Mouse (Mus musculus) neural tube, postnatal 0 days (tissue): ENCODE results near the gene Car10. TPM values are rescaled to one million over a fixed set of nuclear protein-coding genes. Genes with fewer than 3 reads are reported as not detected.

Experiments
- polyA plus RNA-seq: library from polyadenylated mRNA; unstranded; fragments of >200 nt; fragmentation: Nextera tagmentation; extraction: Ambion mirVana; gene quantifications from 2 replicates; pipeline ENCODE4 v1.2.1, GENCODE M21; 2015

Car10 gene
- polyA plus RNA-seq = 59.9 and 71.2 TPM in 2 replicates

DNA sequence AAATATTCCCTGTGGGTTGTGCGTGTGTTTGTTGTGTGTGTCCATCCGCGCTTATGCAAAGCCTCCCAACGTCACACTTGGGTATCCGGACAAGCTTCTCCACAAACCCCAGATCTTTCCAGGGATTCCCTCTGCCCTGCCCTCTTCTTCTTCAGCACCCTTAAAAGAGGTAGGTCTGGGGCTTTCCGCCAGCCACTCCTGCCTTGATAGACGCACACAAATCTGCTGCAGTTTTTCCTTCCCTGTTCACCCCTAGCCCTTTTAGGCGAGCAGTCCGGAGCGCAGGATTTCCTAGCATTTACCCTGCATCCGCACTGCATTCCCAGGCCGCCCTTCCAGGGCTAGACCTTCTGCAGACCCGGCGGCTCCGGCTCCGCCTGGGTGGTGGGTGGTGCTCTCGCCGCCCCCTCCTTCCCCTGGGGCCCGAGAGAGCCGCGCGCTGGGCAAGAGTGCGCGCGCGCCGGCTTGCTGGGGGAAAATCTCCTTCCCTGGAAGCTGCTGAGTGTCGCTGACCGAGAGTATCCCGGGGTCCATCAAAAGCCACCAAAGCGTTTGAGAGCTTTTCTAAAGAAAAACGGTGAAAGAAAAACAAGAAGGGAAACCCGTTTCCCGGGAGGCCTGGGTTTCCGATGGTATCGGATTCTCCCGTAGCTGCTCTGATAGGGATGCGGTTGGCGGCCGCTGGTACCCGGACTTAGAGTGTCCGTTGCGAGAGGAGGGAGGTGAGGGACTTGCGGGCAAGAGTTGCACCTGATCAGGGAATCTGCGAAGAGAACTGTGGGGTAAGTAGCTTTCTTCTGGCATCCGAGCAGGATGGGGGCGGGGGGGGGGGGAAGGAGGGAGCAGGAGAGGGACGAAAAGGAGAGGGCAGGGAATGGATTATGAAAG, at the start of gene Car10:
TSS of gene Car10 (plus strand) at position 88 of the 888 bp plus-strand sequence.

